Mouse (Mus musculus): ENCODE measurements around the gene Srp72. TPM values are rescaled to one million over a fixed set of nuclear protein-coding genes. Genes with fewer than 3 reads are reported as not detected.

The Srp72 gene
- total RNA-seq, 2 experiments from 2014 or later, result 121 to 128 TPM

DNA sequence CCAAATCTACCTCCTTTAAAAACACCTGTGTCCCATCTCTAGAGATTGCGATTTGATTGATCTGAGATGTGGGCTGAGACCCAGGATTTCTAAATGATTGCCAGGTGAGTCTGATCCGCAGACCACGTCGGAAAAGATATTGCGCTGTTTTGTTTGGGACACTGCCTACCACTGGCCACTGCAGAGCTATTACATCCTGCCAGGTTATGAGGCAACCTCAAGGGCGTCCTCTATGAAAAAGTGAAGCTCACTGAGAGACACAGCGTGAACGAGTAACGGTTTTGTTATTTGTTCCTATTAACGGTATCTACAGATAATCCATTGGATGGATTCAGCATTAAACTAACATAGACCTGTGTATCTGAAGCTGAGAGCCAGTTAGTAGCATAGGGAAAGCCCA is 64.0 kb downstream of the Srp72 start:
- no peak for DNase-seq (ENCODE audit: low spot score in 2 of 2)

DNA sequence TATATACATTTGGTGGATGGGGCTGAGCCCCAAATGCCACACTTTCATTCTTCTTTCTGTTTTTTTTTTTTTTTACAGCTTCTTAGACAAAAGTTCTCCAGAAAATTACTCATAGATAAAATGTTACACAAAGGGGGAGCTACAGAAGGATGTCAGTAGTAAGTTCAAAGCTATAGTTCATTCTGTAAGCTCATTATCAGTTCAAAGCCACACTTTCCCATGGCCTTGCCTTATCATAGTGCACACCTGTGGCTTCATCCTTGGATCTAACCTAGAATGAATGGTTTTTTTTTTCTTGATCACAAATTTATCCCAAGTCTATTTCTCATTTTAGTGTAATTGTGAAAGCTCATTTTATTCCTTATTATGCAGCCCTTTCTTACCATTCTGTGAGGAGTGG is 64.9 kb downstream of the Srp72 start:
- DNase-seq (ENCODE audit: low spot score in 2 of 2), result no peak

DNA sequence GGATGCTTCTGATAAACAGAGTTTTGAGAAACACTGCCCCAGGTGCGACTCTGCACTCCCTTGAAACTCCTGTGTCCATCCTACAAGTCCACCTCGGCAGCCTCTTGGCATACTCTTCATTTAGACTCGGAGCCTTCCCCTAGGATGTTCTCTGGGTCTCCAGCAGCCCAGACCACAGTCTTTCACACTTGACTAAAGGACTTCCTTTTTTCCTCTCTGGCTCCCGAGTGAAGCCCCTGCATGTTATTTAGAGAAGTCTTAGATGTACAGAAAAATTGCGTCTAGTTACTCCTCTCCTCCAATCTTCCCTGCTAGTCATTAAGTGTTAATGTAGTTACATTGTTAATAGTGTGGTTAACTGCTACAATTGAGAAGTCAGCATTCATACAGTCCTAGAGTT is 69.9 kb downstream of the Srp72 start:
- DNase-seq (ENCODE audit: low spot score in 2 of 2), result no peak

Other genes starting within 250 kb of the Srp72 start
- gene Aasdh, start 69.2 kb upstream of the Srp72 start, total RNA-seq (2021), result 10 to 100 TPM; 20.3 to 25.9 TPM
- 10 to 100 TPM; 87.7 to 95.4 TPM for gene Paics, start 23.4 kb upstream of the Srp72 start, total RNA-seq (2021)
- gene Ppat, start 23.1 kb upstream of the Srp72 start, total RNA-seq (2021), result 10 to 100 TPM; 13.8 to 14.5 TPM
- not detected for gene Arl9, start 29.4 kb downstream of the Srp72 start, total RNA-seq (2021)
- gene Thegl, start 41.3 kb downstream of the Srp72 start, total RNA-seq (2021), result 1 to 10 TPM; 1.3 to 1.4 TPM
- 10 to 100 TPM; 64.5 to 92.8 TPM for gene Hopx, start 140.4 kb downstream of the Srp72 start, total RNA-seq (2021)
- not detected for gene Spink2, start 236.8 kb downstream of the Srp72 start, total RNA-seq (2021)

All from layer of hippocampus, postnatal 14 days (tissue).